Mouse (Mus musculus) limb, embryonic 10.5 days (tissue): ENCODE data around the gene Ncam2. TPM values are rescaled to one million over a fixed set of nuclear protein-coding genes. Genes with fewer than 3 reads are reported as not detected.
"Not testable (repeated sequence)": the region's sequence is repeated elsewhere in the genome, so short reads cannot be mapped to it uniquely, and the experiment has no call there.

Source experiments
- DNase-seq: peaks from one replicate; pipeline ENCODE4 v3.0.0-alpha.2; 2017; ENCODE audit warnings: low spot score
- H3K27ac ChIP-seq: fragments of 300-500 bp; sonication (generic); 2 replicates; pipeline ENCODE4 v1.5.1; 2016; ENCODE audit warnings: mild to moderate bottlenecking
- H3K27me3 ChIP-seq: fragments of 300-500 bp; sonication (generic); 2 replicates; pipeline ENCODE4 v1.6.1; 2016; ENCODE audit warnings: low read depth, mild to moderate bottlenecking; ENCODE audit not compliant: poor library complexity, severe bottlenecking
- H3K36me3 ChIP-seq: fragments of 300-500 bp; sonication (generic); 2 replicates; pipeline ENCODE4 v1.6.1; 2016; ENCODE audit warnings: mild to moderate bottlenecking, moderate library complexity
- H3K4me1 ChIP-seq: fragments of 300-500 bp; sonication (generic); 2 replicates; pipeline ENCODE4 v1.6.1; 2016
- H3K4me3 ChIP-seq: fragments of 300-500 bp; sonication (generic); 2 replicates; pipeline ENCODE4 v1.5.1; 2016; ENCODE audit warnings: mild to moderate bottlenecking, moderate library complexity
- H3K9me3 ChIP-seq: fragments of 300-500 bp; sonication (generic); replicated peaks from 2 replicates; pipeline ENCODE4 v1.6.1; 2016; ENCODE audit warnings: mild to moderate bottlenecking
- WGBS: fragments of 180-500 bp; shearing (Covaris S2); methylation state at CpG from one replicate; pipeline ENCODE4 v1.1.7; 2016; 5-methylcytosine and 5-hydroxymethylcytosine counted together
- polyA plus RNA-seq: library from polyadenylated mRNA; unstranded; fragments of >200 nt; fragmentation: Nextera tagmentation; extraction: Ambion mirVana; gene quantifications from 2 replicates; pipeline ENCODE4 v1.2.1, GENCODE M21; 2016

Gene Ncam2
- polyA plus RNA-seq, 1 experiment from 2014 or later: 0.40 TPM

DNA sequence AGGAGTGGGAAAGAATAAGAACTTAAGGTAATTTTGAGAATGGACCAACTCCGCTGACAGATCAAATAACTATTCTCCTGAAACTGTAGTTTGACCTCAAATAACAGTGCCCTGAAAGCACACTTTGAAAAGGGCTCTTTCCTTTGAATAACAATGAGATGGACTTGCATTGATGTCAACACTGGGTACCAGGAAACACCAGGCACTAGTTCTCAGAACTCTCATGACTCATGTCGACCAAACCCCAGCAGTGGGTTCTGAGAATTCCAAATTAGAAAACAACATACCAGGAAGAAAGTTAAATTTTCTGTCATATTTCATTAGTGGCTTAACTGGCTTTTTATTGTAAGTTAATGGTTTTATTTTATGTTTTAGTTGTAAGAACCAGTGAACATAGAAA lies 165.4 kb downstream of the Ncam2 start:
- no peaks in the 10 kb centered on the region for H3K4me1 ChIP-seq
- H3K27me3 ChIP-seq: no peaks in the 10 kb centered on the region
- DNase-seq: no peak
- H3K36me3 ChIP-seq: no peaks in the 10 kb centered on the region
- H3K27ac ChIP-seq: no peak overlapping the region
- H3K4me3 ChIP-seq: no peak overlapping the region
- WGBS: 81% methylated on average over 2 of the region's 2 CpGs
- no peaks in the 10 kb centered on the region for H3K9me3 ChIP-seq

DNA sequence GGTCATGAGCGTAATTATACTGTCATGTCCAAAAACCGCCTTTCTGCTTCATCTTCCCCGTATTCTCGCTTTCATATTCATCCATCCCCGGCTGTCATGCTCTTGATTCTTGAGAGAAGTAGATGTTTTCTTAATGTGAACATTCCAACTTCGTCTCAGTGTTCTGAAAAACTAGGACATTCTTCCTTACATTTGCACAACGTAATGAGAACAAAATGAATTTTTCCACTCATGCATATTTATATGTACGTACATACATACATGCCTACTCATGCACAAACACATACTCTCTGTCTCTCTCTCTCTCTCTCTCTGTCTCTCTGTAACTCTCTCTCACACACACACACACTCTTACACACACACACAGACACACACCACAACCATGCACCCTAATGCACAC lies 173.7 kb downstream of the Ncam2 start:
- no peaks in the 10 kb centered on the region for H3K9me3 ChIP-seq
- H3K27me3 ChIP-seq: no peaks in the 10 kb centered on the region
- 93% methylated on average over 8 of the region's 8 CpGs for WGBS
- no peak overlapping the region for H3K4me3 ChIP-seq
- no peaks in the 10 kb centered on the region for H3K36me3 ChIP-seq
- H3K4me1 ChIP-seq: no peaks in the 10 kb centered on the region
- DNase-seq: no peak
- no peak overlapping the region for H3K27ac ChIP-seq

DNA sequence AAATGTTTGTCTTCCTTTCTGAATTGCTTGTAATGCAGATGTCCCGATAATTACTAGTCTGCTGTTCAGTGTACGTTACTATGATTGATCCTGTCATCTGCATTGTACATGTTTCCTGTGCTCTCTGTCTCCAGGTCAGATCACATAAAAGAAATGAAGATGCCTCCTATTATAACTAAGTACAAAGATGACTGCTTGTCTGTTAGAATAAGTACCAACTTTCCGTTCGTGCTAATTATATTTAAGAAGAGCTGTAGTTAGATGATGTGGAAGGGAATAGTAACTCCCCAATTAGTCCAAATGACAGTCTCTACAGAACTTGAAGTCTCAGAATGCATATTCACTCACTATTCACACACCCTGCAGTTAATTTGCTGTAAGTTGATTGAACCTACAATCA lies 179.9 kb downstream of the Ncam2 start:
- WGBS: 93% methylated on average over 4 of the region's 4 CpGs
- Histone ChIP-seq H3K36me3 (no peaks in the 10 kb centered on the region), H3K4me1 (no peaks in the 10 kb centered on the region), H3K27me3 (no peaks in the 10 kb centered on the region), H3K4me3 (no peak overlapping the region), H3K27ac (no peak overlapping the region), H3K9me3 (no peaks in the 10 kb centered on the region)
- no peak for DNase-seq

DNA sequence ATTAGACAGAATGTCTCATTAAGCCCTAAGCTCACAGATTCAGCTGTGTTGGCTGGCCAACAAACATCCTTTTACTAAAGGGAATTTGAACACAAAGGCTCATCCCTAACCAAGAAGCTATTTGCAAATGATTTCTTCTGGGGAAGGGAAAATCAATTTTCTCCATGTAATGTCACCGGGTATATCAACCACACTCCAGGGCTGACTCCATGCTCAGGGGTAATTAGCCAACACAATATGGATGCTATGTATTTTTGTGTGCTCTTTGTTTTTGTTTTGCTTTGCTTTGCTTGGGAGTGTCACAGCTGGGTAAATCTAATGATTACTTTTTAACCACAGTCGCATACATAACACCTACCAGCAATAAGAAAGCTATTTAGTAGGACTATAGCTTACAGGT lies 188.1 kb downstream of the Ncam2 start:
- no peaks in the 10 kb centered on the region for H3K4me1 ChIP-seq
- no peak overlapping the region for H3K27ac ChIP-seq
- H3K9me3 ChIP-seq: no peaks in the 10 kb centered on the region
- no peak overlapping the region for H3K4me3 ChIP-seq
- H3K27me3 ChIP-seq: no peaks in the 10 kb centered on the region
- H3K36me3 ChIP-seq: no peaks in the 10 kb centered on the region
- DNase-seq: no peak
- 96% methylated on average over 2 of the region's 2 CpGs for WGBS

DNA sequence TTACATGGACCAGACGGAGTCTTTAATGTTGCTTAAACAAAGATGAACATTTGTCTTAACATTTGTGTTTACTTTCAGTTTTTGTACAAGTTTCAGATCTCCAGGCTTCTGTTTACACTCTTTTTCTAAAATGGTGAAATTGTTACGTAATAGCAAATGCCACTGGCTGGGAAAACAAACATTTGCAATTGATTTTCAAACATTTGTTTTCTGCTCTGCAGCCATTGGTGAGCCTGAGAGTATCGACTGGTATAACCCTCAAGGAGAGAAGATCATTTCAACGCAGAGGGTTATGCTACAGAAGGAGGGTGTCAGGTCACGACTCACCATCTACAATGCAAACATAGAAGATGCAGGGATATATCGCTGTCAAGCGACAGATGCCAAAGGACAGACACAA lies 234.1 kb downstream of the Ncam2 start:
- Histone ChIP-seq H3K27ac (no peak overlapping the region), H3K4me1 (no peaks in the 10 kb centered on the region), H3K4me3 (no peak overlapping the region), H3K36me3 (no peaks in the 10 kb centered on the region), H3K9me3 (no peaks in the 10 kb centered on the region), H3K27me3 (no peaks in the 10 kb centered on the region)
- DNase-seq: no peak
- WGBS: 88% methylated on average over 7 of the region's 7 CpGs

DNA sequence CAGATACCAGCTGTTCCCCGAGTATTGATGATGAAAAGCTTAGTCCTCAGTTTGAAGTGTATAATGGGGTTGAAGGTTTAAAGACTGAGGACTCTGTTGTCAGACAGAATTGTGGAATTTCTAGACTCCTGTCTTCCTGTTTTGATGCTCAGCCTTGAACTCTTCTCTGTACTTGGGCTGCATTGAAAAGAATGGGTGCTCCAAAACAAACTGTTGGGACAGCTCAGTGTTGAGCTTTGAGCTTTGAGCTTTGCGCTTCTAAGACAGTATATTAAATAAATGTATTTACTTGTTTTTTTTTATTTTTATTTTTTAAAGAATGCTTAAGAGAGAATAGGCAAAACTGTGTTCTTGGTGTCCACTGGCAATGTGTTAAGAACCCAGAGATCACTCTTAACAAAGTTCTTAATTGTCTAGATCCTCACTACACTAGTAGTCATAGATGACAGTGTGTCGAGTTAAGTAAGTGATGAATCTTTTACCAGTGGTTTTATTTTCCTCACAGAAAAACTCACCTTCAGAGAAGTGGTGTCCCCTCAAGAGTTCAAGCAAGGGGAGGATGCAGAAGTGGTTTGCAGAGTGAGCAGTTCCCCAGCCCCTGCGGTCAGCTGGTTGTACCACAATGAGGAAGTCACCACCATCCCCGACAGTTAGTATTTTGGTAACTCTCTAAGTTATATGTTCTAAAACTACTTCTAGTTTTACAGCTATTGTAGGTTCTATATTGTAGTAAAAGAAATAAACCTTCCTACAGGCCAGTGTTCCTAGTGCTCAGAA lies 236.8 kb downstream of the Ncam2 start:
- Histone ChIP-seq H3K27ac (no peak overlapping the region), H3K36me3 (no peaks in the 10 kb centered on the region), H3K27me3 (no peaks in the 10 kb centered on the region), H3K9me3 (no peaks in the 10 kb centered on the region), H3K4me3 (no peak overlapping the region), H3K4me1 (no peaks in the 10 kb centered on the region)
- 93% methylated on average over 5 of the region's 5 CpGs for WGBS
- no peak for DNase-seq

DNA sequence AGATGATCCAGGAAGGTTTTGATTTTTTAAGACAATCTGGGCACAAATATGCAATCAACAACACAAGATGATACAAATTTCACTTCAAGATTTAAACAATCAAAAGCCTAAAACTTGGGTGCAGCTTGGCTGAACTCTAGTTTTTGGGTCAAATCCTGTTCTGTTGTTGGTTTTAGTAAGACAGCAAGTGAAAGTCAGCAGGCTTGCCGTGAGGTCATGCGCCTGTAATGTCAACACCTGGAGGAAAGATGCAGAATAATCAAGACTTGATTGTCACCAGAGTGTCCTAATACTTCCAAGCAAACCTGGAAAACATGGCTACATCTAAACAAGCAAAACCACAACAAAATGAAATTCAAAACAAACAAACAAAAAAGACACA lies 237.4 kb downstream of the Ncam2 start:
- no peaks in the 10 kb centered on the region for H3K4me1 ChIP-seq
- no peak overlapping the region for H3K27ac ChIP-seq
- no peaks in the 10 kb centered on the region for H3K27me3 ChIP-seq
- H3K4me3 ChIP-seq: no peak overlapping the region
- no peak for DNase-seq
- 96% methylated on average over 2 of the region's 2 CpGs for WGBS
- H3K36me3 ChIP-seq: no peaks in the 10 kb centered on the region
- no peaks in the 10 kb centered on the region for H3K9me3 ChIP-seq

DNA sequence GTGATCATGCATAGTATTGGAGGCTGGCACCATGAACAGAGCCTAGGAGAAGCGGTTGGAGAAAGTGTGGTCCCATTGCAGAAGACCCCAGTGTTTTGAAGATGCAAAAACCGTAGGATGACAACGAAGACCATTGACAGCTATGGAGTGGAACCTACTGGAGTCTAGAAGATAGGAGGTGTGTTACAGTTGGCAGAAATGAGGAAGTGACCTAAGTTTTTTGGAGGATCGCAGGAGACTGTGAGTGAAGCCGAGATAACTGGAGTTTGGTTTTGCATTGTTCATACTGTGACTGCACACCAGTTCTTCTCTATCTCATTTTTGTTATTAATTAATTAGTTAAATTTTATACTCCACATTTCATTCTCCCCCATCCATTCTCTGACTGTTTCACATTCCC lies 250.4 kb downstream of the Ncam2 start:
- Histone ChIP-seq H3K36me3 (no peaks in the 10 kb centered on the region), H3K4me1 (no peaks in the 10 kb centered on the region), H3K27ac (no peak overlapping the region), H3K4me3 (no peak overlapping the region), H3K9me3 (no peaks in the 10 kb centered on the region), H3K27me3 (no peaks in the 10 kb centered on the region)
- 95% methylated on average over 5 of the region's 5 CpGs for WGBS
- DNase-seq: no peak

DNA sequence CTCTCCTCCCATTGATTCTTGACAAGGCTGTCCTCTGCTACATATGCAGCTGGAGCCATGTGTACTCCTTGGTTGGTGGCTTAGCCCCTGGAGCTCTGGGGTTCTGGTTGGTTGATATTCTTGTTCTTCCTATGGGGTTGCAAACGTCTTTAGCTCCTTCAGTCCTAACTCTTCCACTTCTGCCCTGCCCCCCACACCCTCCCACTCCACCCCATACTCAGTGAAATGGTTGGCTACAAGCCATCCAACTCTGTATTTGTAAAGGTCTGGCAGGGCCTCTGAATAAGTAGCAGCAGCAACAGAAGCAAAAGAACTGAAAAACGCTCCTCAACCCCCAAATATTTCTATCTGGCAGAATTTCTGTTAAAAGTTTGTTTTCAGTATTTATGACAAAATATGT lies 252.5 kb downstream of the Ncam2 start:
- DNase-seq: no peak
- no peaks in the 10 kb centered on the region for H3K27me3 ChIP-seq
- H3K27ac ChIP-seq: no peak overlapping the region
- H3K4me1 ChIP-seq: no peaks in the 10 kb centered on the region
- H3K4me3 ChIP-seq: no peak overlapping the region
- H3K9me3 ChIP-seq: no peaks in the 10 kb centered on the region
- WGBS: 79% methylated on average over 2 of the region's 2 CpGs
- no peaks in the 10 kb centered on the region for H3K36me3 ChIP-seq

DNA sequence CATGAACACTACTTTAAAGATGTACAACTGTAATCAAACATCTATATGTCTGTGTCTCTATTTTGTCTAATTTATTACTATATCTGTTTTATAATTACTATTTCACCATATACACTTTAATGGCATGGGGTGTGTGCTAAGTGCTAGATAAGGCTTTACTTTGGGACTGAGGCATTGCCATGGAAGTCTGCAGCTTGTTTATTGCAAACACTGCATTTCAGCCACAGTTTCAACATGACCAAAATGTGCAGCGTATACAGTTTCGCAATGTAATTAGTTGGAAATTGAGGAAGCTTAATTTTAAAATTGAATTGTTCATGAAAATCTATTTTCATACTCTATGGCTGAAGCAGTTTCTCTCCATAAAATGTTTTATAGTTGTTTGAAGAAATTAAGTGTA lies 254.0 kb downstream of the Ncam2 start:
- Histone ChIP-seq H3K36me3 (no peaks in the 10 kb centered on the region), H3K4me1 (no peaks in the 10 kb centered on the region), H3K9me3 (no peaks in the 10 kb centered on the region), H3K27ac (no peak overlapping the region), H3K27me3 (no peaks in the 10 kb centered on the region), H3K4me3 (no peak overlapping the region)
- no peak for DNase-seq
- 96% methylated on average over 2 of the region's 2 CpGs for WGBS

DNA sequence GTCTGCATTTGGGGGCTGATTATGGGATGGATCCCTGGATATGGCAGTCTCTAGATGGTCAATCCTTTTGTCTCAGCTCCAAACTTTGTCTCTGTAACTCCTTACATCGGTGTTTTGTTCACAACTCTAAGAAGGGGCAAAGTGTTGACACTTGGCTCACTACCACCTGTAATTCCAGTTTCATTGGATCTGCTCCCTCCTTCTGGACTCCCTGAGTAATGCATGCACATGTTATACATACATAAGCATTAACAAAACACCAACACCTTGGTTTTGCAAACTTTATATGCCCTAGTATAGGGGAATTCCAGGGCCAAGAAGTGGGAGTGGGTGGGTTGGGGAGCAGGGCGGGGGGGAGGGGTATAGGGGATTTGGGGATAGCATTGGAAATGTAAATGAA lies 262.2 kb downstream of the Ncam2 start:
- H3K27me3 ChIP-seq, H3K27ac ChIP-seq, H3K4me1 ChIP-seq, H3K4me3 ChIP-seq, H3K9me3 ChIP-seq, DNase-seq, H3K36me3 ChIP-seq: not testable (repeated sequence)
- WGBS: 89% methylated on average over 2 of the region's 2 CpGs

DNA sequence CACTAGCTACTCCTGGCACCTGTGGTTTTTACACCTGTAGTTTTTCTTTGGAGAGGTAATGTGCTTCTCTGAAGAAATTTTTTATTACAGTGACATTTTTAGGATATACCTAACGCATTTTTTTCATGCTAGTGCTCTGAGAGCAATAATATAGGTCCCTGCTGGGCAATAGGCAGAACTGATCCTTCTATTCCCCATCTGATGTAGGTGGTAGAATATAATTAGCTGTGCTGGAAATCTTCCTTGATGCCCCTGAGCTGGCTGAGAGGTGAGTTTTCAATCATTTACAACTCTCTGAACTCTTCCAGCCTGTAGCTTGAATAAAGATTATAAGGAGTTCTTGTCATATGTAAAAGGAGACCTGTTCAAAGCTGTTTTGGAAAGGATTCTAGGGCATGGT lies 272.4 kb downstream of the Ncam2 start:
- H3K4me3 ChIP-seq: no peak overlapping the region
- no peaks in the 10 kb centered on the region for H3K4me1 ChIP-seq
- H3K36me3 ChIP-seq: no peaks in the 10 kb centered on the region
- no peak overlapping the region for H3K27ac ChIP-seq
- 57% methylated on average over 1 of the region's 1 CpGs for WGBS
- no peak for DNase-seq
- H3K9me3 ChIP-seq: no peaks in the 10 kb centered on the region
- no peaks in the 10 kb centered on the region for H3K27me3 ChIP-seq

DNA sequence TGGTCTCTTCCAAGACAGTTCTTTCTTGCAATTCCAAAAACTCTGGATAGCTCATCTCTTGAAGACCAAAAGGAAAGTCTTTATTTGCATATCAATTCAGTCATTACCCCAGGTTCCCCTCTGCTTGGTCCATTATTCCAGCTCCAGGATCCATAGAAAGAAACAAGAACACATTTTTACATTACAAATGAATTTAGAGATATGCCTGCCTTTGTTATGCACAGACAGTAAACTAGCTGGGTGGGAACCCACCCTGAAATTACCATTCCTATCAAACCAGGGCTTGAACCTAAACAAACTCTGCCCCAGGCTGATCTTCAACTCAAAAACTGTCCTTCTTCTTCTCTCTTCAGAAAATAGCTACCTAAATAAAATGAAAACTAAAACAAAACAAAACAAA lies 280.6 kb downstream of the Ncam2 start:
- H3K4me3 ChIP-seq: no peak overlapping the region
- no peak overlapping the region for H3K27ac ChIP-seq

DNA sequence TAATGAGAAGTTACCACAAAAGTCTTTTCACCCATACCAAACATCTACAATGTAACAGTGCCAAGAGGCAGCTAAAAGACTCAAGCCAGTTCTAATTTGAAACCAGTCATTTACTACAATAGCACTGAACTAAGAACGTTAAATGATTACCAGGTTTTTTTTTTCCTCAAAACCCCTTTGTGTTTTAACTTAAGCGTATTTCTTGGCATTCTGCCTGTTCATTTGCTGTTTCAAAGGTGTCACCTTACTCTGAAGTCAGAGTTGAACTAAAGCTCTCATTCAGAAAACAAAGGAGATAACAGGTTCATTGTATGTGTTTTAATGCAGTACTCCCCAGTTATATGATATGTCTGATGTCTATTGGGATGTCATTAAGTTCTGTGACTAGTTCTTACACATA lies 295.6 kb downstream of the Ncam2 start:
- Histone ChIP-seq H3K4me1 (no peaks in the 10 kb centered on the region), H3K9me3 (no peaks in the 10 kb centered on the region), H3K4me3 (no peak overlapping the region), H3K27me3 (no peaks in the 10 kb centered on the region), H3K36me3 (no peaks in the 10 kb centered on the region), H3K27ac (no peak overlapping the region)
- WGBS: 79% methylated on average over 2 of the region's 2 CpGs
- DNase-seq: no peak

More for the DNA sequence above, 280.6 kb downstream of the Ncam2 start:
- DNase-seq: no peak
- no peaks in the 10 kb centered on the region for H3K4me1 ChIP-seq
- H3K36me3 ChIP-seq: no peaks in the 10 kb centered on the region
- no peaks in the 10 kb centered on the region for H3K27me3 ChIP-seq
- H3K9me3 ChIP-seq: no peaks in the 10 kb centered on the region
